Mouse (Mus musculus): Measurements from ENCODE around the gene Icam4. TPM values are rescaled to one million over a fixed set of nuclear protein-coding genes. Genes with fewer than 3 reads are reported as not detected.

The Icam4 gene
- polyA plus RNA-seq (2012; rRNA removed): 0.08 TPM in 1 of 2 replicates, not detected in the other

GRCm38 (mm10) chr9:21029291-21030054 lies at the start of gene Icam4:
TSS of gene Icam4 (plus strand) at chr9:21029373.

GRCm38 (mm10) chr9:21002627-21003551 lies 26.3 kb upstream of the Icam4 start, which contains the start of gene Mrpl4:
TSS of gene Mrpl4 (plus strand) at chr9:21002738.

GRCm38 (mm10) chr9:21015571-21016130 lies 13.5 kb upstream of the Icam4 start, which contains the start of gene Icam1:
TSS of gene Icam1 (plus strand) at chr9:21015985.

DNA sequence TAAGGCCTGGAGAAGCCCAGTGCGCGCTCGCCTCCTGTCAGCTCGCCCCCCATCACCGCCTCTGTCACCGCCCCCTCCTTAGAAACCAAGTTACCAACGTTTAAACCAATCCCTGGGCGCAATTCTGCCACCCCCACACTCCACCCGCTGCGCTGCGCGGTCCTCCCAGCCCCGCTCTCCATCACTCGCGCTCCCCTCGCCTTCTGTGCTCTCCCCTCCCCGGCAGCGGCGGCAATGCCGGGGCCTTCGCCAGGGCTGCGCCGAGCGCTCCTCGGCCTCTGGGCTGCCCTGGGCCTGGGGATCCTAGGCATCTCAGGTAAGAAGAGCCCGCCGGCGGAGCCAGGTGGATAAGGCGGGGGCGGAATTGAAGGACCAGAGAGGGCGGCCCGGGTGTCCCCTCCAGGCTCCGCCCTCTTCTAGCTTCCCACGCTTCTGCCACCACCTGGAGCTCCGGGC lies 2.8 kb downstream of the Icam4 start, which contains the start of gene Icam5:
Gene Icam5, plus strand, starts transcription at position 178 of the 456 bp plus-strand sequence.

DNA sequence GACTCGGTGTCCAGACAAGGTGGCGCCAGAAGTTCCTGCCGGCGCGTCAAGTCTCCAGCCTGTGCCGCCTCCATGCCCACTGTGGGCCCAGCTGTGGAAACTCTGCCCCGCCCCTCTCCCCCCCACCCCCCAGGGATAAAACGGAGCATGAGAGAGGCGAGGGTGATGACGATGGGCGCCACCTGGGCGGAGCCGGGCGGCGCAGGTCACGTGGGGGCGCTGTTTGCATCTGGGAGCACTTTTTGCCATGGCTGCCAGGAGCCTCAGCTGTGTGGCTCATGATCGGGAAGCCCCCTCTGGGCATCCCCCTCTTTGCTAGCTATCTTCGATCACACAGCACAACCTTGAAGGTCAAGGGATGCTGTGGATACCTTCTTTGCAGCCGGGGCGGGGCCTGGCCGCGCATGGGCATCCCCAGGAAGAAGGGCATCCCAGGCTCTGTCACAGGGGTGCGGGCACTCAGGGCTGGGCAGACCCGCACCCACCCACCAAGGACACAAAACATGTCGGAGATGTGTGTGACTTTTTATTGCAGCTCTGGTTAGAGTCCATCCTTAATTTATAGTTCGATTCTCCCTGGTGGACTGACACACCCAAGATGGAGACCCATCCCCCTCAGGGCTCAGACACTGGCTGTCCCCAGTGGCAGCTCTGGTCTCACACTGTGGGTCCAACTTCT lies 38.0 kb downstream of the Icam4 start, which contains the start of gene Zglp1:
Gene Zglp1, minus strand, starts transcription at position 88 of the 679 bp plus-strand sequence.

GRCm38 (mm10) chr9:21073044-21073840 lies 44.1 kb downstream of the Icam4 start, which contains the start of the genes Gm49373 and Fdx1l:
TSS of gene Gm49373 (minus strand) at chr9:21073096.
TSS of gene Fdx1l (minus strand) at chr9:21073614.

Other genes with a start within 250 kb of the Icam4 start
- 1.2 and 3.1 TPM in 2 replicates for gene Col5a3, start 214.3 kb upstream of the Icam4 start, polyA plus RNA-seq (2012; rRNA removed)
- not detected in 2 replicates for gene Rdh8, start 210.9 kb upstream of the Icam4 start, polyA plus RNA-seq (2012; rRNA removed)
- 7.7 and 13.3 TPM in 2 replicates for gene A230050P20Rik, start 160.7 kb upstream of the Icam4 start, polyA plus RNA-seq (2012; rRNA removed)
- 10.2 and 11.1 TPM in 2 replicates for gene Angptl6, start 149.6 kb upstream of the Icam4 start, polyA plus RNA-seq (2012; rRNA removed)
- 82.3 and 91.6 TPM in 2 replicates for gene Ppan, start 141.2 kb upstream of the Icam4 start, polyA plus RNA-seq (2012; rRNA removed)
- 151 and 160 TPM in 2 replicates for gene Eif3g, start 130.8 kb upstream of the Icam4 start, polyA plus RNA-seq (2012; rRNA removed)
- 103 TPM in 2 replicates for gene Dnmt1, start 69.5 kb upstream of the Icam4 start, polyA plus RNA-seq (2012; rRNA removed)
- gene S1pr2, start 52.6 kb upstream of the Icam4 start, polyA plus RNA-seq (2012; rRNA removed): 4.8 and 8.3 TPM in 2 replicates
- 78.1 and 87.6 TPM in 2 replicates for gene Mrpl4, start 26.6 kb upstream of the Icam4 start, polyA plus RNA-seq (2012; rRNA removed)
- 4.3 and 8.5 TPM in 2 replicates for gene Icam1, start 13.4 kb upstream of the Icam4 start, polyA plus RNA-seq (2012; rRNA removed)
- 0.88 and 1.0 TPM in 2 replicates for gene Icam5, start 2.7 kb downstream of the Icam4 start, polyA plus RNA-seq (2012; rRNA removed)
- 0.61 TPM in 2 replicates for gene Zglp1, start 37.7 kb downstream of the Icam4 start, polyA plus RNA-seq (2012; rRNA removed)
- gene Gm49373, start 43.7 kb downstream of the Icam4 start, polyA plus RNA-seq (2012; rRNA removed): 3.4 and 3.6 TPM in 2 replicates
- 68.5 and 74.1 TPM in 2 replicates for gene Fdx1l, start 44.2 kb downstream of the Icam4 start, polyA plus RNA-seq (2012; rRNA removed)
- 4.3 and 5.0 TPM in 2 replicates for gene Gm38431, start 62.6 kb downstream of the Icam4 start, polyA plus RNA-seq (2012; rRNA removed)
- gene Raver1, start 62.6 kb downstream of the Icam4 start, polyA plus RNA-seq (2012; rRNA removed): 67.1 and 69.6 TPM in 2 replicates
- gene Tyk2, start 101.9 kb downstream of the Icam4 start, polyA plus RNA-seq (2012; rRNA removed): 16.9 and 18.7 TPM in 2 replicates
- 204 and 216 TPM in 2 replicates for gene Cdc37, start 120.6 kb downstream of the Icam4 start, polyA plus RNA-seq (2012; rRNA removed)
- gene Pde4a, start 136.3 kb downstream of the Icam4 start, polyA plus RNA-seq (2012; rRNA removed): 14.5 and 14.7 TPM in 2 replicates
- gene Keap1, start 210.0 kb downstream of the Icam4 start, polyA plus RNA-seq (2012; rRNA removed): 42.7 and 45.6 TPM in 2 replicates
- gene S1pr5, start 219.1 kb downstream of the Icam4 start, polyA plus RNA-seq (2012; rRNA removed): 1.8 and 2.4 TPM in 2 replicates
- gene Atg4d, start 235.9 kb downstream of the Icam4 start, polyA plus RNA-seq (2012; rRNA removed): 33.9 and 37.7 TPM in 2 replicates